Mouse (Mus musculus): ENCODE data around the gene Cdkal1. TPM values are rescaled to one million over a fixed set of nuclear protein-coding genes. Genes with fewer than 3 reads are reported as not detected.

The Cdkal1 gene
- polyA plus RNA-seq, 1 experiment from 2014 or later = 34.0 TPM

DNA sequence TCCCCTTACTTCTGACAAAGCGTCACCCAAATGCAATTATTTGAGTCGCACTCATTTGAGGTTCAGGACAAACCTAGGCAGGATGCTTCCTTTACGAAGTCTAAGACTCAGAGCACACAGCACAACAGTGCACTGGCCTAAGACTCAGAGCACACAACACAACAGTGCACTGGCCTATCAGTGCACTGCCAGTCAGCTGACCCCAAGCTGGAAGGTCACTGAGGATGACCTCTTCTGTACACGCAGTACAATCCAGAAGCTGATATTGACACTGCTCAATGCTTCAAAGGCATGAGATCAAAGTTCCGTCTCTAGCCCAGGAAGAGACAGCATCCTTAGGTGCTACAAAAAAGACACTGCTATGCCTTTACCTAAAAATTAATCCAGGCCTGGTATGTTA, 327.1 kb downstream of the Cdkal1 start:
- H3K36me3 ChIP-seq (ENCODE audit: control insufficient read depth, insufficient read depth, low read length) = no peaks in the 10 kb centered on the region
- no peak overlapping the region for H3K4me3 ChIP-seq (ENCODE audit: low read depth, low read length)
- no peak for DNase-seq (ENCODE audit: low spot score)
- no peak overlapping the region for H3K4me2 ChIP-seq (ENCODE audit: low read depth, severe bottlenecking)
- ATAC-seq (ENCODE audit: insufficient number of reproducible peaks, low FRiP score, low TSS enrichment, low read depth) = no peak
- no peaks in the 10 kb centered on the region for H3K4me1 ChIP-seq (ENCODE audit: control insufficient read depth, insufficient read depth, low read length)
- no peak overlapping the region for H3K27ac ChIP-seq (replicated peaks; ENCODE audit: low read depth, low read length)
- H3K9ac ChIP-seq (ENCODE audit: low read length) = no peak overlapping the region
- WGBS = 80% methylated on average over 5 of the region's 5 CpGs
- H3K9me3 ChIP-seq (ENCODE audit: control insufficient read depth, low read length) = no peaks in the 10 kb centered on the region
- H3K27me3 ChIP-seq (ENCODE audit: control insufficient read depth, insufficient read depth, low read length) = no peaks in the 10 kb centered on the region

GRCm38 (mm10) chr13:29521321-29521720, 334.2 kb downstream of the Cdkal1 start:
- DNase-seq (ENCODE audit: low spot score) = no peak
- Histone ChIP-seq H3K4me1 (ENCODE audit: control insufficient read depth, insufficient read depth, low read length) (0 out of 2 replicates have a peak, but pooled peaks cover 3% of the 10 kb centered on the region), H3K27ac (replicated peaks; ENCODE audit: low read depth, low read length) (no peak overlapping the region), H3K36me3 (ENCODE audit: control insufficient read depth, insufficient read depth, low read length) (no peaks in the 10 kb centered on the region), H3K27me3 (ENCODE audit: control insufficient read depth, insufficient read depth, low read length) (no peaks in the 10 kb centered on the region), H3K9ac (ENCODE audit: low read length) (no peak overlapping the region), H3K4me2 (ENCODE audit: low read depth, severe bottlenecking) (no peak overlapping the region), H3K9me3 (ENCODE audit: control insufficient read depth, low read length) (no peaks in the 10 kb centered on the region), H3K4me3 (ENCODE audit: low read depth, low read length) (no peak overlapping the region)
- no peak for ATAC-seq (ENCODE audit: insufficient number of reproducible peaks, low FRiP score, low TSS enrichment, low read depth)
- WGBS = 94% methylated on average over 4 of the region's 4 CpGs

- Histone ChIP-seq H3K9me3 (ENCODE audit: control insufficient read depth, low read length) (no peaks in the 10 kb centered on the region), H3K4me3 (ENCODE audit: low read depth, low read length) (no peak overlapping the region), H3K4me1 (ENCODE audit: control insufficient read depth, insufficient read depth, low read length) (0 out of 2 replicates have a peak, but pooled peaks cover 3% of the 10 kb centered on the region), H3K36me3 (ENCODE audit: control insufficient read depth, insufficient read depth, low read length) (no peaks in the 10 kb centered on the region), H3K27ac (replicated peaks; ENCODE audit: low read depth, low read length) (no peak overlapping the region), H3K27me3 (ENCODE audit: control insufficient read depth, insufficient read depth, low read length) (no peaks in the 10 kb centered on the region), H3K9ac (ENCODE audit: low read length) (no peak overlapping the region), H3K4me2 (ENCODE audit: low read depth, severe bottlenecking) (no peak overlapping the region)
- WGBS = 71% methylated on average over 1 of the region's 1 CpGs
- ATAC-seq (ENCODE audit: insufficient number of reproducible peaks, low FRiP score, low TSS enrichment, low read depth) (no peak), DNase-seq (ENCODE audit: low spot score) (no peak)
Measured at GRCm38 (mm10) chr13:29514071-29514470, 341.4 kb downstream of the Cdkal1 start.

GRCm38 (mm10) chr13:29504861-29505568, 350.5 kb downstream of the Cdkal1 start:
- Histone ChIP-seq H3K27me3 (ENCODE audit: control insufficient read depth, insufficient read depth, low read length) (no peaks in the 10 kb centered on the region), H3K4me2 (ENCODE audit: low read depth, severe bottlenecking) (no peak overlapping the region), H3K36me3 (ENCODE audit: control insufficient read depth, insufficient read depth, low read length) (no peaks in the 10 kb centered on the region), H3K9me3 (ENCODE audit: control insufficient read depth, low read length) (no peaks in the 10 kb centered on the region), H3K27ac (replicated peaks; ENCODE audit: low read depth, low read length) (no peak overlapping the region), H3K9ac (ENCODE audit: low read length) (no peak overlapping the region), H3K4me1 (ENCODE audit: control insufficient read depth, insufficient read depth, low read length) (no peaks in the 10 kb centered on the region), H3K4me3 (ENCODE audit: low read depth, low read length) (no peak overlapping the region)
- no peak for ATAC-seq (ENCODE audit: insufficient number of reproducible peaks, low FRiP score, low TSS enrichment, low read depth)
- no peak for DNase-seq (ENCODE audit: low spot score)
- WGBS = 87% methylated on average over 4 of the region's 4 CpGs

GRCm38 (mm10) chr13:29503147-29504044, 352.1 kb downstream of the Cdkal1 start:
- Histone ChIP-seq H3K4me3 (ENCODE audit: low read depth, low read length) (no peak overlapping the region), H3K4me1 (ENCODE audit: control insufficient read depth, insufficient read depth, low read length) (no peaks in the 10 kb centered on the region), H3K36me3 (ENCODE audit: control insufficient read depth, insufficient read depth, low read length) (no peaks in the 10 kb centered on the region), H3K9ac (ENCODE audit: low read length) (no peak overlapping the region), H3K9me3 (ENCODE audit: control insufficient read depth, low read length) (no peaks in the 10 kb centered on the region), H3K27me3 (ENCODE audit: control insufficient read depth, insufficient read depth, low read length) (no peaks in the 10 kb centered on the region), H3K4me2 (ENCODE audit: low read depth, severe bottlenecking) (no peak overlapping the region), H3K27ac (replicated peaks; ENCODE audit: low read depth, low read length) (no peak overlapping the region)
- ATAC-seq (ENCODE audit: insufficient number of reproducible peaks, low FRiP score, low TSS enrichment, low read depth) (no peak), DNase-seq (ENCODE audit: low spot score) (no peak)
- 85% methylated on average over 6 of the region's 6 CpGs for WGBS

DNA sequence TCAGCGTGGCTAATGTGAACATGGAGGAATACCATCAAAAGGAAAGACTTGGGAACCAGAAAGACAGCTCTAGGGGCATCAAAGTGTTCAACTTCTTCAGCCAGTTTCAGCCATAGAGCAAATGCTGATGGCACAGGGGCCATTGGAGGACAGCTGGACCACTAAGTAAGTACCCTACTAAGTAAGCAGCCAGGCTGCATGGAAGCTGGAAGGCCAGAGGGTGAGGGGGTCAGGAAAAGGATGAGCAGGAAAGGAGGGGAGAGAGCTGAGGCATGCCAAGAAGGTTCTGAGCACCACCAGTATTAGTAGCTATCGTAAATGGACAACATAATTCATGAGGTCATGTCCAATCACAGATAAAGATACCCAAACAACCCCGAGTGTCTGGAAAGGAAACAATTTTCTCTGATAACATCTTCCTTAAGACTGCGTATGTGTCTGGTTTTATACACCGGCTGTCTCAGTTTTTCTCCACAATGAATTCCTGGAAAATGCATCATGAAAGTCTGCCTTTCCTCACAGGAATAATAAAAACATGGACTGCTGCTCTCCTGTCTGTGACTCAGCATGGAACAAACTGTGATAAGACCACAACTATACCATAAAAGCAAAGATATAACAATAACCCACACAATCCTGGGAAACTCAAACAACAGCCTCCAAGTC, 352.9 kb downstream of the Cdkal1 start:
- Histone ChIP-seq H3K9ac (ENCODE audit: low read length) (no peak overlapping the region), H3K4me1 (ENCODE audit: control insufficient read depth, insufficient read depth, low read length) (no peaks in the 10 kb centered on the region), H3K36me3 (ENCODE audit: control insufficient read depth, insufficient read depth, low read length) (no peaks in the 10 kb centered on the region), H3K27me3 (ENCODE audit: control insufficient read depth, insufficient read depth, low read length) (no peaks in the 10 kb centered on the region), H3K4me2 (ENCODE audit: low read depth, severe bottlenecking) (no peak overlapping the region), H3K27ac (replicated peaks; ENCODE audit: low read depth, low read length) (no peak overlapping the region), H3K4me3 (ENCODE audit: low read depth, low read length) (no peak overlapping the region), H3K9me3 (ENCODE audit: control insufficient read depth, low read length) (no peaks in the 10 kb centered on the region)
- WGBS = 76% methylated on average over 5 of the region's 5 CpGs
- ATAC-seq (ENCODE audit: insufficient number of reproducible peaks, low FRiP score, low TSS enrichment, low read depth) = no peak
- DNase-seq (ENCODE audit: low spot score) = no peak

GRCm38 (mm10) chr13:29501173-29501572, 354.3 kb downstream of the Cdkal1 start:
- Histone ChIP-seq H3K4me3 (ENCODE audit: low read depth, low read length) (no peak overlapping the region), H3K4me1 (ENCODE audit: control insufficient read depth, insufficient read depth, low read length) (0 out of 2 replicates have a peak, but pooled peaks cover 2% of the 10 kb centered on the region), H3K36me3 (ENCODE audit: control insufficient read depth, insufficient read depth, low read length) (no peaks in the 10 kb centered on the region), H3K9me3 (ENCODE audit: control insufficient read depth, low read length) (no peaks in the 10 kb centered on the region), H3K4me2 (ENCODE audit: low read depth, severe bottlenecking) (no peak overlapping the region), H3K27me3 (ENCODE audit: control insufficient read depth, insufficient read depth, low read length) (no peaks in the 10 kb centered on the region), H3K9ac (ENCODE audit: low read length) (no peak overlapping the region), H3K27ac (replicated peaks; ENCODE audit: low read depth, low read length) (no peak overlapping the region)
- WGBS = 67% methylated on average over 2 of the region's 2 CpGs
- DNase-seq (ENCODE audit: low spot score) (no peak), ATAC-seq (ENCODE audit: insufficient number of reproducible peaks, low FRiP score, low TSS enrichment, low read depth) (no peak)

DNA sequence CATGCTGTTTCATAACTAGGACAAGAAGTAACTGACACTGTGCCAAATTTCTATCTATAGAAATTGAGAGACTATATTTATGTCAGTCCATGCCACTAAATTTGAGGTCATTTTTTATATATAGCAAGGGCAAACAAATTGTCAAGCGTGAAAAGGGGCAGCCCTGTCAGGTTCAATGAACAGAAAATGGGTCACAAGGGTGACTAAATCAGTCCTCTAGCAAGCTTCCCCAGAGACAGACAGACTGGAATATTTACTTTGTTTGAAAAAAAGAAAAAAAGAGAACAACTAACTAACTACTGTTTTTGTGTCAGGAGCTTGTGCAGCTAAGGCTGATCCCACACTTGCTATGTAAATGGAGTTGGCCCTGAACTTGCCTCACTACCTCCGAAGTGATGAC, 355.7 kb downstream of the Cdkal1 start:
- no peak overlapping the region for H3K4me3 ChIP-seq (ENCODE audit: low read depth, low read length)
- ATAC-seq (ENCODE audit: insufficient number of reproducible peaks, low FRiP score, low TSS enrichment, low read depth) (no peak), DNase-seq (ENCODE audit: low spot score) (no peak)
- 0 out of 2 replicates have a peak, but pooled peaks cover 2% of the 10 kb centered on the region for H3K4me1 ChIP-seq (ENCODE audit: control insufficient read depth, insufficient read depth, low read length)
- no peak overlapping the region for H3K9ac ChIP-seq (ENCODE audit: low read length)
- H3K36me3 ChIP-seq (ENCODE audit: control insufficient read depth, insufficient read depth, low read length) = no peaks in the 10 kb centered on the region
- H3K27me3 ChIP-seq (ENCODE audit: control insufficient read depth, insufficient read depth, low read length) = no peaks in the 10 kb centered on the region
- H3K9me3 ChIP-seq (ENCODE audit: control insufficient read depth, low read length) = no peaks in the 10 kb centered on the region
- H3K4me2 ChIP-seq (ENCODE audit: low read depth, severe bottlenecking) = no peak overlapping the region
- 85% methylated on average over 2 of the region's 2 CpGs for WGBS
- H3K27ac ChIP-seq (replicated peaks; ENCODE audit: low read depth, low read length) = no peak overlapping the region
